Mouse (Mus musculus): Measurements from ENCODE around the gene Gtf2h3. TPM values are rescaled to one million over a fixed set of nuclear protein-coding genes. Genes with fewer than 3 reads are reported as not detected.

Gene Gtf2h3
- polyA plus RNA-seq, 1 experiment from 2014 or later, result 36.3 TPM

DNA sequence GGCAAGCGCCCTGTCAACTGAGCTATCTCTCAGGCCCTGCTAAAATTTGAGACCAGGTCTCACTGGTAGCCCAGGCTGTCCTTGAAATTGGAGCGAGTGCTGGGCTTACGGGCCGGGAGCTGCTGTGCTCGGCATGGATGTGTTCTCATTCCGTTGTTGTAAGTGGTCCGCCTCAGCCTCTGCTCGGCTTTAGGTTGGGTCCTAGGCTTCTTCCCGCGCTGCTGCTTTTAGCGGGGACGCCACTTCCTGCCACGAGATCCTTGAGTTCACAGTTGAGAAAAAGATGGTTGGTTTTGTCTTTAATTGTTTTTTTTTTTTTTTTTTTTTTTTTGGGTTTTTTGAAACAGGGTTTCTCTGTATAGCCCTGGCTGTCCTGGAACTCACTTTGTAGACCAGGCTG lies 58.9 kb downstream of the Gtf2h3 start:
- Histone ChIP-seq H3K27me3 (replicated peaks; ENCODE audit: control insufficient read depth, insufficient read depth, low read length) (no peaks in the 10 kb centered on the region), H3K4me1 (ENCODE audit: control insufficient read depth, insufficient read depth, low read depth, low read length) (no peaks in the 10 kb centered on the region), H3K27ac (ENCODE audit: low read depth, low read length) (no peak overlapping the region), H3K9ac (ENCODE audit: low read depth, low read length) (no peak overlapping the region), H3K9me3 (ENCODE audit: control insufficient read depth, low read length) (no peaks in the 10 kb centered on the region), H3K4me3 (ENCODE audit: low read length) (no peak overlapping the region), H3K36me3 (ENCODE audit: control insufficient read depth, insufficient read depth, low read length) (peaks cover 70% of the 10 kb centered on the region), H3K4me2 (ENCODE audit: low read length) (no peak overlapping the region)
- 97% methylated on average over 13 of the region's 13 CpGs for WGBS
- no peak for ATAC-seq

Other genes starting within 250 kb of the Gtf2h3 start
- 48.7 and 51.1 TPM in 2 replicates for gene Cdk2ap1, start 216.1 kb upstream of the Gtf2h3 start, polyA plus RNA-seq (2015; fragmentation: Nextera tagmentation; extraction: Ambion mirVana)
- gene Sbno1, start 153.1 kb upstream of the Gtf2h3 start, polyA plus RNA-seq (2015; fragmentation: Nextera tagmentation; extraction: Ambion mirVana), result 83.6 and 84.3 TPM in 2 replicates
- gene Kmt5a, start 139.2 kb upstream of the Gtf2h3 start, polyA plus RNA-seq (2015; fragmentation: Nextera tagmentation; extraction: Ambion mirVana), result 12.0 and 14.6 TPM in 2 replicates
- gene Rilpl2, start 100.8 kb upstream of the Gtf2h3 start, polyA plus RNA-seq (2015; fragmentation: Nextera tagmentation; extraction: Ambion mirVana), result 28.5 and 31.8 TPM in 2 replicates
- gene Snrnp35, start 96.0 kb upstream of the Gtf2h3 start, polyA plus RNA-seq (2015; fragmentation: Nextera tagmentation; extraction: Ambion mirVana), result 19.6 and 21.9 TPM in 2 replicates
- gene Rilpl1, start 47.7 kb upstream of the Gtf2h3 start, polyA plus RNA-seq (2015; fragmentation: Nextera tagmentation; extraction: Ambion mirVana), result 13.9 and 14.5 TPM in 2 replicates
- gene Tmed2, start 38.4 kb upstream of the Gtf2h3 start, polyA plus RNA-seq (2015; fragmentation: Nextera tagmentation; extraction: Ambion mirVana), result 342 and 347 TPM in 2 replicates
- gene Ddx55, start 26.3 kb upstream of the Gtf2h3 start, polyA plus RNA-seq (2015; fragmentation: Nextera tagmentation; extraction: Ambion mirVana), result 25.1 TPM in 2 replicates
- 64.1 and 66.3 TPM in 2 replicates for gene Eif2b1, start within 50 bp of the Gtf2h3 start, polyA plus RNA-seq (2015; fragmentation: Nextera tagmentation; extraction: Ambion mirVana)
- 32.0 and 35.1 TPM in 2 replicates for gene Atp6v0a2, start 49.4 kb downstream of the Gtf2h3 start, polyA plus RNA-seq (2015; fragmentation: Nextera tagmentation; extraction: Ambion mirVana)
- gene Dnah10, start 145.9 kb downstream of the Gtf2h3 start, polyA plus RNA-seq (2015; fragmentation: Nextera tagmentation; extraction: Ambion mirVana), result 0.13 and 0.32 TPM in 2 replicates